Mouse (Mus musculus): ENCODE data around the gene Wnt4.

DNA sequence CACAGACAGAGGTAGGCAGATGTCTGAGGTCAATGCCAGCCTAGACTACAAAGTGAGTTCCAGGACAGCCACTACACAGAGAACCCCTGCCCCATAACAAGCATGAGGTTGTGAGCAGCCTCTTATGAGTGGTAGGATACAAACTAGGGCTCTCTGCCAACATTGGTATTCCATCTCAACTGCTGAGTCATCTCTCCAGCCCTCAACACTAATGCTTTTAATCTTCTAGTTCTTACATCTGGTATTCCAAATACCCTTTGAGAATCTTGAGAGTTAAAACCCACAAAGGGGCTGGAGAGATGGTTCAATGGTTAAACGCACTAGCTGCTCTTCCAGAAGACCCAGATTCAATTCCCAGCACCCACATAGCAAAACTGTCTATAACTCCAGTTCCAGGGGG lies 62.1 kb downstream of the Wnt4 start:
- TF ChIP-seq CTCF (IDR thresholded peaks at IDR 0.05; ENCODE audit: extremely low read depth, insufficient read depth, insufficient read length, insufficient replicate concordance) (no peak), POLR2A (IDR thresholded peaks at IDR 0.05; ENCODE audit: low read depth, low read length) (no peak)

Measured in spleen, adult 2 months (tissue).